Mouse (Mus musculus): ENCODE results near the gene Gm45837. TPM values are rescaled to one million over a fixed set of nuclear protein-coding genes. Genes with fewer than 3 reads are reported as not detected.

The Gm45837 gene
- total RNA-seq, 4 experiments from 2014 or later: 3.8 to 4.1 TPM; not detected in 2

DNA sequence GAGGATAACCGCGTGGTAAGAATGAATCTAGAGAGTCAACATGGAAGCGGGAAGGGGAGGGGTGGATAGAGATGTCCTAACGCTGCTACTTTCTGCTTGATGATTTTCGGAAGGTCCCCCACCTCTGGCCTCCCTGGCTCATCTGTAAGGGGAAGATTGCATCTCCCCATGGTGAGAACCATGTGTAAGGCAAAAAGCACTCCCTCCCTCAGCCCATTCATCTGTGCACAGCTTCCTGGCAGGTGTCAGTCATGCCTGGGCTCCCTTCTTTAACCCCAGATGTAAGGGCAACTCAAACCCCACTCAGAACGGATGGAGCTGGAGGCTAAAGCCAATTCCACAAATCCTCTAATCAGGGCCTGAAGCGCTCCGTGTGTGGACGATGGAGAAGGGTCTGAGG is 89.0 kb downstream of the Gm45837 start:
- no peak for DNase-seq (ENCODE audit: low spot score in 2 of 2)

GRCm38 (mm10) chr7:101501236-101501635 is 90.5 kb downstream of the Gm45837 start:
- DNase-seq (ENCODE audit: low spot score in 2 of 2): no peak

DNA sequence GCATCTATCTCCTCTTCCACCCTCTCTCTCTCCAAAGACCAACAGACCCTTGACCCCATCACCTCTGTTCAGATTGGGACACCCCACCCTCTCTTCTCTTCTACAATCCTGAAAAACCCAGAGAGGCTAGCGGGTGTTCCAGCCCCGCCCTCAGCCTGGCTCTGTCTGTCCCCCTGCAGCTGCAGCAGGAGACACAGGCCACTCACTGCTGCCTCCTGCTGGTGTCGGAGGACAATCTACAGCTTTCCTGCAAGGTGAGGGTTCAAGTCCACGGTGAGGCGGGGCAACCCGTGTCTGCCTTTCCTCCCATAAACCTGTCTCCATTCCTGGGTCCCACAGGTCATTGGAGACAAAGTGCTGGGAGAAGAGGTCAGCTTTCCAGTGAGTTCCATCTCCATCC is 91.0 kb downstream of the Gm45837 start:
- no peak for DNase-seq (ENCODE audit: low spot score in 2 of 2)

DNA sequence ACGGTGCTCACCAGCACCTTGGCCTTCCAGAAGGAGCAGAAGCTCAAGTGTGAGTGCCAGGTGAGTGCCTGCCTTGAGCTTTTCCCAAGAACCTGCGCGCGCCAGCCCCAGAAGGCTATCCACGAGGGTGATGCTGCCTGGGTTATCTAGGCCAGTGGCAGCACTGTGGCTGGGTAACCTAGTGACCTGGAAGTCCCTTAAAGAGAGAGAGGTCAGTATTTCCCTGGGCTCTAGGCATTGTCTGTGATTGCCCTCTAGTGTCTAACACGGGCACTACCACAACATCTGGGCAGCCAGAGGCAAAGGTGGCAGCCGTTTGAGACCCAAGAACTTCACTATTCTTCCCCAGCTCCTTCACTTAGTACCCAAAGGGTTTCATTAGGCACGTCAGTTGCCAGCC is 92.7 kb downstream of the Gm45837 start:
- peak; percentile 59 to 61 for DNase-seq (ENCODE audit: low spot score in 2 of 2)

- no peak for DNase-seq (ENCODE audit: low spot score in 2 of 2)
Observed at GRCm38 (mm10) chr7:101503803-101504202, 93.1 kb downstream of the Gm45837 start.

DNA sequence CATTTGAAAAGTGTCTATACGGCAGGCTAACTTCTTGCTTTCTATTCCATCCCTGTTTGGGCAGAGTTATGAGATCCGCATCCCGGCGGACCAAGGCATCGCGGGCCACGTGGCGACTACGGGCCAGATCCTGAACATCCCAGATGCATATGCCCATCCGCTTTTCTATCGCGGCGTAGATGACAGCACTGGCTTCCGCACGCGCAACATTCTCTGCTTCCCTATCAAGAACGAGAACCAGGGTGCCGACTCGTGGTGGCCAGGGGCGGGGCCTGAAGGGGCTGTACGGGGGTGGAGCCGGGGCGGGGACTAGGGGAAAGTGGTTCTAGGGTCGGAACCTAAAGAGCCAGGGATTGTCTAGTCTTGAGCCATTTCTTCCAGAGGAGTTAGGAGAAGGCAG is 93.8 kb downstream of the Gm45837 start:
- no peak for DNase-seq (ENCODE audit: low spot score in 2 of 2)

DNA sequence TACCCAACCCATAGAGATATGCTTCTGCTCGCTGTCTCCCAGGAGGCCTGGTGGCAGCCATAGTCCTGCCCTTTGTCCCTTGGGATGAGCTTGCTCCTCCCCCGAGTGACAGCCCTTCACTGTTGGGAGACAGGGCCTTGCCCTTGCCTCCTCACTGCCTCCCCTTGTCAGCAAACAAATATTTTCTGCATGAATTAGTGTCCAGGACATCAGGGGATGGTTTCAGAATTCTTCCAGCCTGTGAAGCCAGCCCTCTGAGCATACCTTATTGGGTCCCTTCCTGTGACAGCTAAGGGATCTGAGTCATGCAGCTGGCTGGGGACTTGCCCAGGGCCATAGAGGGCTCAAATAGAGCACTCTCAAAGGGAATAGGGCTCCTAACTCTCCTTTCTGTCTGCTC is 98.5 kb downstream of the Gm45837 start:
- no peak for DNase-seq (ENCODE audit: low spot score in 2 of 2)

DNA sequence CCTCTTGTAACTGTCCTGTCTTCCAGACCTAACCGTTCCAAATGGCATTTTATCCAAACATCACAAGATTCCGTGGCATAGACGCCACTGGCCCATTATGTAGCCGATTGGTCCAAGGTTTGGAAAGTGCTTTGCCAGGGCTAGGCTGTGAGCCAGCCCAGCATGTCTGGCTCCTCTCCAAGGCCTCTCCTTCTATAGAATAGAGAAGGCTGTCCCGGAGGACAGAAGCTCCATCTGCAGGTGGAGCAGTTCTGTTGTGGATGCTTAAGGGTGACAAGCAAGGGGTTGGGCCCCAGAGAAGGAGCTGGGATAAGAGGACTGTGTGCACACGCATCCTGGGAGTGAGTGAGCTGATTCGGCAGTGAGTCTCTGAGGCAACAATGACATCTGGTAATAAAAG is 103.0 kb downstream of the Gm45837 start:
- no peak for DNase-seq (ENCODE audit: low spot score in 2 of 2)

- no peak for DNase-seq (ENCODE audit: low spot score in 2 of 2)
Observed at GRCm38 (mm10) chr7:101514768-101515167, 104.1 kb downstream of the Gm45837 start.

- no peak for DNase-seq (ENCODE audit: low spot score in 2 of 2)
Observed at GRCm38 (mm10) chr7:101515295-101515694, 104.6 kb downstream of the Gm45837 start.

DNA sequence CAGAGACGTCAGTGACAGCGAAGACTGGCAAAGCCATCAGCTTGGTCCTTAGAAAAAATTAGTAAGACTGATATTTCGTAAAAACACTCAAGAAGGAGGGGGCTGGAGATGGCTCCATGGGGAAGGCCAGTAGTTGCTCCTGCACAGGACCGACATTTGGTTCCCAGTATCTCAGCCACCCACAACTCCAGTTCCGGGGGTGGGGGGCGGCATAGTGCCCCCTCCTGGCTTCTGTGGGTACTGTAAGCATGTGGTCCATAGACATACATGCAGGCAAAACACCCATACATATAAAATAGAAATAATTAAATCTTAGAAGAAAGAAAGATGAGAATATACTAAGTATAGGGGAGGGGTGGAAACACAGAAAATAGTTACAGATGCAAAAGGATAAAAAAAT is 105.8 kb downstream of the Gm45837 start:
- DNase-seq (ENCODE audit: low spot score in 2 of 2): no peak

GRCm38 (mm10) chr7:101521696-101522095 is 111.0 kb downstream of the Gm45837 start:
- no peak for DNase-seq (ENCODE audit: low spot score in 2 of 2)

DNA sequence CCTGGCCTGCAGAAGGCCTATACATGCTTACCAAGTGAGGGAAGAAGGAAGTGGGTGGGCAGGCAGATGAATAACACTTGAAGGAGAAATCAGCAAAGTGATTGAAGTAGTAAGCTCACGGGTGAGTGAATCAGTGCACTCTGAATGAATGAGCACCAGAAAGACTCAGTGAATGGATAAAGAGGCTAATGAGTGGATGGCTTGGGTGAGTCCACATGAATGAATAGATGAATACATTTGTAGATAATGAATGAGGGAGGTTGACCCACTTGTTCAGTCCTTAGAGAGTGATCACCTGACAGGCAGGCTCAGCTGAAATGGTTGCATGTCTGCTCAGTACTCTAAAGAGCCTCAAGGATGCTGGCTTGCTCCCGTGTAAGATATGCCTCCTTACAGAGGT is 112.5 kb downstream of the Gm45837 start:
- DNase-seq (ENCODE audit: low spot score in 2 of 2): no peak

DNA sequence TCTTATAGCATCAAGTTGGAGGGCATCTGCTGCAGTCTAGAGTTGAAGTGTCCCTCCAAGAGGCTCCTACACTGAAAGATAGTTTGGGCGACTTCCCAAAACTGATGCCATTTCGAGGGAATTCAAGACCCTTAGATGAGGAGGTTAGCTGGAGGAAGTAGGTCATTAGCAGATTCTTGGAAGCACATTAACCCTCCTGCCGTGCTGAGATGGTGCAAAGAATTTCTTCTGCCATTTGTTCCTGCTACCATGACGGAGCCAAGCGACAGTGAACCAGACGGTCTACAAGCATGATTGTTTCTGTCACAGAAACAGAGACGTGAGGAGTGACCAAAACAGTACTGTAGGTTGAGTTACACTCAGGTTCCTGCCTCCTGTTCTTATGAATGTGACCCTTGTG is 115.8 kb downstream of the Gm45837 start:
- no peak for DNase-seq (ENCODE audit: low spot score in 2 of 2)

DNA sequence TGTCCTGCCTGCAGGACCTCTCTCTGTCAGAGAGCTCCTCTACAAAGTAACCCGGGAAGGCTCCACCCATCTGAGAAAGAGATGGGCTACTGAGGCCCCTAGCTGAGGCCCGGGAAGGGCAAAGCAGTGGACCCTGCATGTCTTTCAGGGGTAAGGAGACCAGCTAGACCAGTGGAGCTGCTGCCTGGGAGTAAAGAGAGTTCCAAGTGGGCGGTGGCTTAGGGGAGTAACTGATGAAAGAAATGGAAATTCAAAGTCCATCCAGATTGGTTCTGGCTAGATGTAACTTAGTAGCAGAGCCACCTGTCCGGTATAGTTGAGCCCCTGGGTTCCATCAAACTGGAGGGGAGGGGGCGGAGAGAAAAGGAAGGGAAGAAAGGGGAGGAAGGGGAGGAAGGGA is 123.7 kb downstream of the Gm45837 start:
- DNase-seq (ENCODE audit: low spot score in 2 of 2): no peak

DNA sequence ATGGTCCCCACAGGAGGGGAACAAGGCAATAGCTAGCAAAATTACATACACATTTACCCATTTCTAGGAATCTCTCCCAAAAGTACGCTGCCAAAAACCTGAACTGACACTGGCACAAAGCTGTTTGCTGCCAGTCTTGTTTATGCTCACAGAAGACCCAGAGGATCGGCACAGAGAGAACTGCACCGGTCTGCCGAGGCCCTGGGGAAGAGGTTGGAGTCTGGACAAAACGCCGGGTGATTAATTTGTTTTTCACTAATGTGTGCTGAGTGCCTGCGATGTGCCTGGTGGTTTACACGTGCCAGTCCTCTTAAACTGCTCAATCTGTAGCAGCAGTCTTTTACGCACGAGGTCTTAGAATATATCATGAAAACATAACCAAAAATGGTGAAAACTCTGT is 124.4 kb downstream of the Gm45837 start:
- no peak for DNase-seq (ENCODE audit: low spot score in 2 of 2)

GRCm38 (mm10) chr7:101535517-101535916 is 124.8 kb downstream of the Gm45837 start:
- no peak for DNase-seq (ENCODE audit: low spot score in 2 of 2)

- DNase-seq (ENCODE audit: low spot score in 2 of 2): no peak
Observed at GRCm38 (mm10) chr7:101537541-101537940, 126.9 kb downstream of the Gm45837 start.

DNA sequence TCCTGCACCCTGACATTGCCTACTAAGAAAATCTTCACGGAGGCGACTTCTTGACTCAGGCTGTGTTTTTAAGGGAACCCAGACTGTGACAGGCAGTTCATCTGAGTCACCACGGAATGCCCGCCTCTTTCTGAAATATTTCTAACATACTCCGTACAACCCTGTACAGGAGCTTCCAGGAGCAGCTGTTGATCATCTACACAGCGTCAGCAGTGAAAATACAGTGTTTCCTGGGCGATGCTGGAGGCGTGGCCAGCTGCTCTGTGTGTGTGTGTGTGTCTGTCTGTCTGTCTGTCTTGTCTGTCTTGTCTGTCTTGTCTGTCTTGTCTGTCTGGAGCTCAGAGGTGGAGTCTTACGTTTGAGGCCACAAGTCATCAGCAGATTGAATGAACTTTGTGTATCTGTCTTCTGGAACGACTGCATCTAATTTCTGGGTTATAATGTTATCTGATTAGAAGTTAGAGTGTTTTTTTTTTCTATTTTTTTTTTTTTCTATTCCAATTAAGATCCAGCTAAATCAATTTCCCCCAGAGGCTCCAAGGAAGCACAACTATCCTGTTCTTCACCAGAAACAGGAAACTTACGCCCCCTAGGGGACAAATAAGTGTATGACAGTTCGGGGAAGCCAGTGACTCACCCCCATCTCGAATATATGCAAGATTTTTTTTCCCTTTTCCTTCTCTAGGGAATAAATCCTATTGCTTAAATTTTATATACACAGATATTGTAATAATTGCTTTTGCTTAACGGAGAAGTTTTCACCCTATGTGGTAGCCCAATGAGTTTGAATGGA is 127.7 kb downstream of the Gm45837 start:
- peak; percentile 8 to 30 for DNase-seq (ENCODE audit: low spot score in 2 of 2)

DNA sequence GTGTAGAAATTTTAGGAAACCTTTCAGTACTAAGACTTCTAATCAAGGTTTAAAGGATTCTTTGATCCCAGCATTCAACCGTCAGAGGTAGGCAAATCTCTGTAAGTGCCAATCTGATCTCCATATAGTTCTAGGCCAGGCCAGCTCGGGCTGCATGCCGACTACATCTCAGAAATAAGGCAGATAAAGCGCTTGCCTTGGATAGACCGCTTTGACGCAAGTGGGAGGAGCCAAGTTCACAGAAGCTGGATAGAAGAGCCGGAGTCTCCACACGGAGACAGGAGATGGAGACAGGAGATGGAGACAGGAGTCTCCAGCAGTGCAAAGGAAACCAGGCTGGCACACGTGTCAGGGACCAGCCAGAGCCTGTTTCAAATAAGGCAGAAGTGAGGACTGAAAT is 129.1 kb downstream of the Gm45837 start:
- no peak for DNase-seq (ENCODE audit: low spot score in 2 of 2)

GRCm38 (mm10) chr7:101540684-101541083 is 130.0 kb downstream of the Gm45837 start:
- no peak for DNase-seq (ENCODE audit: low spot score in 2 of 2)

DNA sequence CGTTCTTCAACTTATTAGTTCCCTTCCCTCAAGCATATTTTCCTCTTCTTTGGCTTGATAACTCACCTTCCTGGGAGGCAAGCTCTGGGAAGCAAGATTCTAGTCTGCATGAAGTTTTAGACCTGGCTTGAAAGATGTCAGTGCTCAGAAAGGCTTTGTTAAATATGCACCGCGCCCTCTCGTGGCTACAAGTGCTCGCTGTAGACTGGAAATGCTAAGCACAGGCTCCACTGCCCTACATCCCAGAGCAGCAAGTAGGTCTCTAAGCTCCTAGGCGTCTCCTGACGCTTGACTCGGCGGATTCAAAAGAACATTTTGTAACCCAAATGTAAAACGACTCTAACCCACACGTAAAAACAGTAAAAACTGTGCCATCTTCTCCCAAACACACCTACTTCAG is 130.4 kb downstream of the Gm45837 start:
- peak; percentile 43 to 45 for DNase-seq (ENCODE audit: low spot score in 2 of 2)

DNA sequence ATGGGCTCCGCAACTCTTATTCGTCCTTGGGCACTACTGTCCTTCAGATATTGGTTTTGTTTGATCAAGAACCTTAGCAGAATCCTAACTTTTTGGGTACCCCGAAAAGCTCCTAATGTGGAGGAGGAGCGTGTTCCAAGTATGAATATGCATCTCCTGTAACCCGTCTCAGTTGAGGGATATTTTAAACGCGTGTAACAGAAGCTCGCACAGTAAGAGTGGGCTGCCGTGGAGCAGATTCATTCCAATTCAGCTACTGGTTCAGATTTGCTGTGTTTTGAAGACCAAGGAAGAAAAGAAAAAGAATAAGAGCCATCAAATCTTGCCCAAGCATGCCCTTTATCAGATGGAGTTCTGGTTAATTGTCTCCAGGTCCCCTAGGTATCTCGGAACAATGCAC is 131.0 kb downstream of the Gm45837 start:
- no peak for DNase-seq (ENCODE audit: low spot score in 2 of 2)

GRCm38 (mm10) chr7:101547651-101548050 is 137.0 kb downstream of the Gm45837 start:
- no peak for DNase-seq (ENCODE audit: low spot score in 2 of 2)
